Mouse (Mus musculus) lung, embryonic 14.5 days (tissue): ENCODE results near the gene Pm20d1. TPM values are rescaled to one million over a fixed set of nuclear protein-coding genes. Genes with fewer than 3 reads are reported as not detected.

ENCODE experiments used
- ATAC-seq: fragments of 200-750 bp; cut with Nextera tagmentation; 2 replicates; pipeline ENCODE4 v1.8.0; 2017; ENCODE audit warnings: mild to moderate bottlenecking, moderate TSS enrichment, moderate library complexity; ENCODE audit not compliant: insufficient read depth
- DNase-seq: peaks from one replicate; pipeline ENCODE4 v3.0.0-alpha.2; 2015
- H3K27ac ChIP-seq: fragments of 300-500 bp; sonication (generic); 2 replicates; pipeline ENCODE4 v1.5.1; 2014; ENCODE audit warnings: low read depth, mild to moderate bottlenecking, moderate library complexity
- H3K27me3 ChIP-seq: fragments of 300-500 bp; sonication (generic); 2 replicates; pipeline ENCODE4 v1.6.1; 2014; ENCODE audit warnings: low read length, control low read depth; ENCODE audit not compliant: insufficient read depth
- H3K36me3 ChIP-seq: fragments of 300-500 bp; sonication (generic); 2 replicates; pipeline ENCODE4 v1.6.1; 2014; ENCODE audit warnings: control low read depth; ENCODE audit not compliant: insufficient read depth
- H3K4me1 ChIP-seq: fragments of 300-500 bp; sonication (generic); 2 replicates; pipeline ENCODE4 v1.6.1; 2014; ENCODE audit warnings: antibody characterized with exemption, control low read depth; ENCODE audit not compliant: insufficient read depth
- H3K4me2 ChIP-seq: fragments of 300-500 bp; sonication (generic); 2 replicates; pipeline ENCODE4 v1.6.1; 2014; ENCODE audit warnings: mild to moderate bottlenecking
- H3K4me3 ChIP-seq: fragments of 300-500 bp; sonication (generic); 2 replicates; pipeline ENCODE4 v1.5.1; 2014; ENCODE audit warnings: low read depth, low read length
- H3K9ac ChIP-seq: fragments of 300-500 bp; sonication (generic); 2 replicates; pipeline ENCODE4 v1.6.1; 2014
- H3K9me3 ChIP-seq: fragments of 300-500 bp; sonication (generic); 2 replicates; pipeline ENCODE4 v1.6.1; 2016; ENCODE audit warnings: low read depth, low read length, control low read depth
- CTCF ChIP-seq: IDR thresholded peaks from 2 replicates; pipeline ENCODE4 v1.5.1; 2016; ENCODE audit warnings: antibody characterized with exemption, low read depth
- WGBS: fragments of 180-500 bp; shearing (Covaris S2); extraction: QIAGEN DNeasy Blood & Tissue Kit; methylation state at CpG from one replicate; pipeline ENCODE4 v1.1.7; 2014; 5-methylcytosine and 5-hydroxymethylcytosine counted together
- polyA plus RNA-seq: library from polyadenylated mRNA; unstranded; fragments of >200 nt; fragmentation: Nextera tagmentation; extraction: Ambion mirVana; gene quantifications from 2 replicates; pipeline ENCODE4 v1.2.1, GENCODE M21; 2014

Gene Pm20d1
- 0.08 and 0.50 TPM in 2 replicates for polyA plus RNA-seq

GRCm38 (mm10) chr1:131797202-131797909 is at the start of gene Pm20d1:
Pm20d1 (plus strand) TSS chr1:131797381.
- Histone ChIP-seq H3K27ac (no peak within 1 kb of the TSS), H3K27me3 (no peaks in the 10 kb centered on the region), H3K9me3 (no peaks in the 10 kb centered on the region), H3K4me3 (peak within 1 kb of the TSS; percentile 10; the same call in 1 of the 2 replicates), H3K36me3 (no peaks in the 10 kb centered on the region), H3K4me1 (no peaks in the 10 kb centered on the region), H3K4me2 (peak within 1 kb of the TSS; percentile 49), H3K9ac (peak within 1 kb of the TSS; percentile 10; the same call in 1 of the 2 replicates)
- DNase-seq (peak; percentile 25), ATAC-seq (no peak)
- TF ChIP-seq CTCF: no peak
- 9% methylated on average over 26 of the region's 26 CpGs for WGBS

- DNase-seq (no peak), ATAC-seq (no peak)
- H3K27ac ChIP-seq: no peak overlapping the region
- no peaks in the 10 kb centered on the region for H3K36me3 ChIP-seq
- H3K4me2 ChIP-seq: no peak overlapping the region
- TF ChIP-seq CTCF: no peak
- H3K9ac ChIP-seq: no peak overlapping the region
- peaks cover 3% of the 10 kb centered on the region; the same call in 1 of the 2 replicates for H3K4me1 ChIP-seq
- H3K27me3 ChIP-seq: no peaks in the 10 kb centered on the region
- WGBS: 35% methylated on average over 2 of the region's 2 CpGs
- no peak overlapping the region for H3K4me3 ChIP-seq
- H3K9me3 ChIP-seq: no peaks in the 10 kb centered on the region
These were observed 49.4 kb upstream of the Pm20d1 start for GRCm38 (mm10) chr1:131747761-131748160.

- no peak for ATAC-seq
- DNase-seq: no peak
- H3K9me3 ChIP-seq: no peaks in the 10 kb centered on the region
- H3K4me3 ChIP-seq: no peak overlapping the region
- H3K9ac ChIP-seq: no peak overlapping the region
- no peaks in the 10 kb centered on the region for H3K4me1 ChIP-seq
- WGBS: 72% methylated on average over 2 of the region's 2 CpGs
- TF ChIP-seq CTCF: no peak
- no peak overlapping the region for H3K27ac ChIP-seq
- no peak overlapping the region for H3K4me2 ChIP-seq
- H3K36me3 ChIP-seq: no peaks in the 10 kb centered on the region
- H3K27me3 ChIP-seq: no peaks in the 10 kb centered on the region
These were observed 48.5 kb upstream of the Pm20d1 start for GRCm38 (mm10) chr1:131748636-131749035.

GRCm38 (mm10) chr1:131749706-131750545 is 47.3 kb upstream of the Pm20d1 start:
- Histone ChIP-seq H3K27ac (no peak overlapping the region), H3K4me1 (no peaks in the 10 kb centered on the region), H3K4me2 (no peak overlapping the region), H3K4me3 (no peak overlapping the region), H3K9me3 (no peaks in the 10 kb centered on the region), H3K9ac (no peak overlapping the region), H3K36me3 (no peaks in the 10 kb centered on the region), H3K27me3 (no peaks in the 10 kb centered on the region)
- DNase-seq: no peak
- no peak for ATAC-seq
- no peak for TF ChIP-seq CTCF
- WGBS: 69% methylated on average over 15 of the region's 15 CpGs

GRCm38 (mm10) chr1:131751181-131751890 is 45.8 kb upstream of the Pm20d1 start:
- no peak; the same call in 1 of the 2 replicates for ATAC-seq
- no peaks in the 10 kb centered on the region for H3K4me1 ChIP-seq
- 57% methylated on average over 3 of the region's 3 CpGs for WGBS
- no peaks in the 10 kb centered on the region for H3K36me3 ChIP-seq
- no peak overlapping the region for H3K9ac ChIP-seq
- DNase-seq: no peak
- TF ChIP-seq CTCF: no peak
- H3K4me3 ChIP-seq: no peak overlapping the region
- no peak overlapping the region for H3K4me2 ChIP-seq
- no peak overlapping the region for H3K27ac ChIP-seq
- no peaks in the 10 kb centered on the region for H3K9me3 ChIP-seq
- no peaks in the 10 kb centered on the region for H3K27me3 ChIP-seq

- H3K4me3 ChIP-seq: no peak overlapping the region
- 53% methylated on average over 10 of the region's 10 CpGs for WGBS
- no peaks in the 10 kb centered on the region for H3K36me3 ChIP-seq
- H3K27me3 ChIP-seq: no peaks in the 10 kb centered on the region
- peak; percentile 53 for DNase-seq
- H3K9ac ChIP-seq: no peak overlapping the region
- H3K9me3 ChIP-seq: no peaks in the 10 kb centered on the region
- H3K4me2 ChIP-seq: no peak overlapping the region
- no peak overlapping the region for H3K27ac ChIP-seq
- no peaks in the 10 kb centered on the region for H3K4me1 ChIP-seq
- ATAC-seq: no peak
- no peak for TF ChIP-seq CTCF
These were observed 45.3 kb upstream of the Pm20d1 start for GRCm38 (mm10) chr1:131751891-131752311.
